Mouse (Mus musculus): Measurements from ENCODE around the gene Prrg3. TPM values are rescaled to one million over a fixed set of nuclear protein-coding genes. Genes with fewer than 3 reads are reported as not detected.

Prrg3 gene
- total RNA-seq, 1 experiment from 2014 or later, result not detected

Other genes starting within 250 kb of the Prrg3 start
- gene Vma21, start 146.7 kb upstream of the Prrg3 start, total RNA-seq (2017), result 6.6 to 9.3 TPM (median 9.1 TPM) in 3 replicates
- gene Gm1141, start 41.6 kb upstream of the Prrg3 start, total RNA-seq (2017), result not detected in 3 replicates
- gene Fate1, start 10.4 kb downstream of the Prrg3 start, total RNA-seq (2017), result not detected in 3 replicates
- gene Cnga2, start 29.2 kb downstream of the Prrg3 start, total RNA-seq (2017), result not detected in 3 replicates

Measured in monocyte, adult 5-6 weeks (primary cell).